Mouse (Mus musculus): ENCODE results near the gene Mut.

DNA sequence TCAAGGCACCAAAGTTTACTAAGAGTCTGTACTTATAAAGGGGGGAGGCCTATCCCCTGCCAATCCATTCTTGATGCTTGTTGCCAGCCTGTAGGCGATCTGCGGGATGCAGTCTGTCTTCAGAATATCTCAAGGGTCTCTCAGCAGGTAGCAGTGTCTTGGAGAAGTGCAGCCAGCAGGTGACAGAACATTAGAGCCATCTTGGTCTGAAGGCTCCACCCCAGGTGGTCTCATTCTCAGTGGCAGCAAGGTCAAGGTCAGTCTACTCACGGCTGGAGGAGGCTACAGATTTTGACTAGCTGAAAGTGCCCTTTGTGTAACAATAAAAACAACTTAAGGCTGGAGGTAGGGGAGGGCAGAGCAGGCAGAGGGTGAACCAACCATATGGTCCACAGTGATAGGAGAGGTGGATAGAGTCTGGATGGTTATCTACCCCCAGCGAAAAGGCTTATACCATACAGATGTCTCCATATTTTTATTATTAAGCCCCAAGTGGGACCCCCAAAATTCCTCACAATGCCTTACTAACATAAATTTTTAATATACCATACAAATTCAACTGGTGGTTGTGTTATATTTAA lies 34.6 kb upstream of the Mut start:
- no peak for TF ChIP-seq POLR2A (IDR thresholded peaks at IDR 0.05; ENCODE audit: extremely low read depth, insufficient read depth, low read length)
- TF ChIP-seq CTCF (IDR thresholded peaks at IDR 0.05; ENCODE audit: extremely low read depth, insufficient read depth, low read length), result no peak

All from cortical plate, adult 2 months (tissue).